Mouse (Mus musculus) heart, postnatal 0 days (tissue): ENCODE measurements around the gene Fam178b.
A peak's percentile ranks its signal among the peaks of the same experiment; 100 is the strongest.
"Not testable (repeated sequence)": the region's sequence is repeated elsewhere in the genome, so short reads cannot be mapped to it uniquely, and the experiment has no call there.

Source experiments
- CTCF ChIP-seq: IDR thresholded peaks from 2 replicates; pipeline ENCODE4 v1.5.1; 2016; ENCODE audit warnings: antibody characterized with exemption, control low read depth, low read depth
- EP300 ChIP-seq: IDR thresholded peaks from 2 replicates; pipeline ENCODE4 v1.6.1; 2016; ENCODE audit warnings: antibody characterized with exemption, low read depth

- TF ChIP-seq EP300: not testable (repeated sequence)
- TF ChIP-seq CTCF: peak; percentile 12; the same call in 1 of the 2 replicates
Measured at GRCm38 (mm10) chr1:36615958-36616357, 67.0 kb downstream of the Fam178b start.
